Mouse (Mus musculus): ENCODE data around the gene Samhd1. TPM values are rescaled to one million over a fixed set of nuclear protein-coding genes. Genes with fewer than 3 reads are reported as not detected.

Gene Samhd1
- total and polyA plus RNA-seq, 2 experiments: 12.0 to 26.9 TPM

- Histone ChIP-seq H3K36me3 (ENCODE audit: control insufficient read depth, insufficient read depth, low read length) (no peaks in the 10 kb centered on the region), H3K4me1 (ENCODE audit: control insufficient read depth, insufficient read depth, low read length) (no peaks in the 10 kb centered on the region), H3K9ac (ENCODE audit: low read depth, low read length) (no peak overlapping the region), H3K27me3 (ENCODE audit: control insufficient read depth, insufficient read depth, low read length) (no peaks in the 10 kb centered on the region), H3K4me3 (ENCODE audit: insufficient read depth, low read depth, low read length) (no peak overlapping the region), H3K27ac (replicated peaks; ENCODE audit: insufficient read depth, low read depth, low read length) (no peak overlapping the region), H3K79me2 (ENCODE audit: control insufficient read depth, insufficient read depth, low read length) (no peaks in the 10 kb centered on the region)
- TF ChIP-seq CTCF (IDR thresholded peaks at IDR 0.05; ENCODE audit: low read depth, low read length): no peak
- TF ChIP-seq POLR2A (IDR thresholded peaks at IDR 0.05; ENCODE audit: extremely low read depth, insufficient read depth, low read length): no peak
- DNase-seq (ENCODE audit: extremely low read depth, low read depth, low spot score): no peak
- WGBS: 68% methylated on average over 14 of the region's 14 CpGs
Measured at GRCm38 (mm10) chr2:157087536-157088317, 47.3 kb downstream of the Samhd1 start.

- TF ChIP-seq POLR2A (IDR thresholded peaks at IDR 0.05; ENCODE audit: extremely low read depth, insufficient read depth, low read length) (no peak), CTCF (IDR thresholded peaks at IDR 0.05; ENCODE audit: low read depth, low read length) (no peak)
- Histone ChIP-seq H3K27me3 (ENCODE audit: control insufficient read depth, insufficient read depth, low read length) (no peaks in the 10 kb centered on the region), H3K9ac (ENCODE audit: low read depth, low read length) (no peak within 1 kb of the TSS), H3K27ac (replicated peaks; ENCODE audit: insufficient read depth, low read depth, low read length) (no peak within 1 kb of the TSS), H3K4me3 (ENCODE audit: insufficient read depth, low read depth, low read length) (no peak within 1 kb of the TSS), H3K79me2 (ENCODE audit: control insufficient read depth, insufficient read depth, low read length) (no peaks in the 10 kb centered on the region), H3K4me1 (ENCODE audit: control insufficient read depth, insufficient read depth, low read length) (no peaks in the 10 kb centered on the region), H3K36me3 (ENCODE audit: control insufficient read depth, insufficient read depth, low read length) (no peaks in the 10 kb centered on the region)
- WGBS: 68% methylated on average over 8 of the region's 8 CpGs
- DNase-seq (ENCODE audit: extremely low read depth, low read depth, low spot score): no peak
Measured at GRCm38 (mm10) chr2:157086796-157087195, 48.3 kb downstream of the Samhd1 start, which contains the start of gene Tldc2. Gene Tldc2 (plus strand): TSS chr2:157087055.

DNA sequence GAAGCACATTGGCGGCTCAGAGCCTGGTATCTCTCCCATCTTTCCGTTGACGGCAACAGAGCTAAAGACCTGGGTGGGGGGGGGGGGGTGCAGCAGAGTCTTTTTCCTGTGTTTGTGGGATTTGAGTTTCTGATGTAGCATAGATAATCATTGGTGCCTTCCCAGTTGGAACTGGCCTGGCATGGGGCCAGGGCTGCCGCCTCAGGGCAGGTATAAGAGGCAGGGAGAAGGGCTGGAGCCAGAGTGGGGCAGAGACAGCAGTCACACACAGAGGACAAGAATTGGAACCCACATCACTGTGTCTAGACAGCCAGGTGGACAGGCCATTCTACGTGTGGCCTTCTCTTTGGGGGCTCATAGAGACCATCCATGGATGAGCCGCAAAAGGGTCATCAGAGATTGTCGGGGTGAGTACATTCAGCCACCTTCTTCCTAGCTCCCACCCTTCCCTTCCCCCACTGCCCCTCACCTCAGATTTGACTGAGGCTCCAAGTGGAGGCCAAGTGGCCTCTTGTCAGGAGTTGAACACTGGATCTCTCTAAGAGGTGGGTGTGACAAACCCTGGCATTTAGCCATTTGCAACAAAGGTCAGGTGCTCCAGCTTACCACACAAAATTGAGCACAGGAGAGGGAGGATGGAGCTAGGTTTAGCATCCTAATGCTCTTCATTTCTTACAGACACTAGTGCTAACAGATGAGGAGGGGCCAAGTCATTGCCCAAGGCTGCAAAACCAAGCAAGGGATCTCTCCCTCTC is 50.1 kb downstream of the Samhd1 start:
- Histone ChIP-seq H3K4me3 (ENCODE audit: insufficient read depth, low read depth, low read length) (no peak overlapping the region), H3K79me2 (ENCODE audit: control insufficient read depth, insufficient read depth, low read length) (no peaks in the 10 kb centered on the region), H3K9ac (ENCODE audit: low read depth, low read length) (no peak overlapping the region), H3K27ac (replicated peaks; ENCODE audit: insufficient read depth, low read depth, low read length) (no peak overlapping the region), H3K4me1 (ENCODE audit: control insufficient read depth, insufficient read depth, low read length) (no peaks in the 10 kb centered on the region), H3K36me3 (ENCODE audit: control insufficient read depth, insufficient read depth, low read length) (no peaks in the 10 kb centered on the region), H3K27me3 (ENCODE audit: control insufficient read depth, insufficient read depth, low read length) (no peaks in the 10 kb centered on the region)
- DNase-seq (ENCODE audit: extremely low read depth, low read depth, low spot score): no peak
- TF ChIP-seq POLR2A (IDR thresholded peaks at IDR 0.05; ENCODE audit: extremely low read depth, insufficient read depth, low read length): no peak
- no peak for TF ChIP-seq CTCF (IDR thresholded peaks at IDR 0.05; ENCODE audit: low read depth, low read length)
- WGBS: 86% methylated on average over 7 of the region's 7 CpGs

DNA sequence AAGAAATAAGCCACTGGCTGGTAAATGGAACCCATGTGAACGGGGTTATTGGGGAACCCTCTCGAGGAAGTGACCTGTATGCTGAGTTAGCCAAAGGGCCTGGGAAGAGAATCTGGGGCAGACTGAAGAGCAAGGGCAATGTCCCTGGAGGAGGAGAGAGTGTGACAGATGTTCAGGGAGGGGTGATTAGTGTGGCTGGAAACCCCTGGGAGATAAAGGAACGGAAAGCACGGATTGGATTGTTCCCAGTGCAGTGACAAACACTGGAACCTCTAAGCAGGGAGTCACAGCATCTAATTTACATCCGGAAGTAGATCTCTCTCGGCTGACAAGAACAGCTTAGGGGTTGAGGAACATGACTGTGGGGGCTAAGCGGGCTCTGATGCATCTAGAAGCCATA is 53.1 kb downstream of the Samhd1 start:
- Histone ChIP-seq H3K27me3 (ENCODE audit: control insufficient read depth, insufficient read depth, low read length) (peaks cover 10% of the 10 kb centered on the region), H3K4me1 (ENCODE audit: control insufficient read depth, insufficient read depth, low read length) (no peaks in the 10 kb centered on the region), H3K36me3 (ENCODE audit: control insufficient read depth, insufficient read depth, low read length) (no peaks in the 10 kb centered on the region), H3K4me3 (ENCODE audit: insufficient read depth, low read depth, low read length) (no peak overlapping the region), H3K27ac (replicated peaks; ENCODE audit: insufficient read depth, low read depth, low read length) (no peak overlapping the region), H3K79me2 (ENCODE audit: control insufficient read depth, insufficient read depth, low read length) (no peaks in the 10 kb centered on the region), H3K9ac (ENCODE audit: low read depth, low read length) (no peak overlapping the region)
- DNase-seq (ENCODE audit: extremely low read depth, low read depth, low spot score): peak; percentile 24
- no peak for TF ChIP-seq POLR2A (IDR thresholded peaks at IDR 0.05; ENCODE audit: extremely low read depth, insufficient read depth, low read length)
- no peak for TF ChIP-seq CTCF (IDR thresholded peaks at IDR 0.05; ENCODE audit: low read depth, low read length)
- 45% methylated on average over 7 of the region's 7 CpGs for WGBS

DNA sequence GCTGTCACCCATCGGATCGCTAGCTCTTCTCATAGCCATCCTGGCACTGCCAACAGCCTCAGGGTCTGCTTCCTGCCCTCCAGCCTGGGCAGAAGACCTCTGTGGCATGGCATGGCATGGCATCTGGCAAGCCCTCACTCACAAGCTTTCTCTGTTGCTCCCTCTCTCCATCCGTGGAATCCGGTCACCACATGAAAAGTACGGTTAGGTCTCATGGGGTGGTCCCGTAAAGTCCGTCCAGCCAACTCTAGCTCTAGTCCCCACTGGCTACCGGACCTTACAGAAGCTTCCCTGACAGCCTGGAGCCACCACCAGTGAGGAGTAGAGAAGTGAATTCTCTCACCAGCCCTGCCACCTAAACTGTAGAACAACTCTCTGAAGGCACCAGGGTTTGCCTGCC is 53.7 kb downstream of the Samhd1 start:
- no peaks in the 10 kb centered on the region for H3K79me2 ChIP-seq (ENCODE audit: control insufficient read depth, insufficient read depth, low read length)
- H3K27ac ChIP-seq (replicated peaks; ENCODE audit: insufficient read depth, low read depth, low read length): no peak overlapping the region
- no peaks in the 10 kb centered on the region for H3K4me1 ChIP-seq (ENCODE audit: control insufficient read depth, insufficient read depth, low read length)
- no peak for DNase-seq (ENCODE audit: extremely low read depth, low read depth, low spot score)
- 91% methylated on average over 8 of the region's 8 CpGs for WGBS
- TF ChIP-seq CTCF (IDR thresholded peaks at IDR 0.05; ENCODE audit: low read depth, low read length) (no peak), POLR2A (IDR thresholded peaks at IDR 0.05; ENCODE audit: extremely low read depth, insufficient read depth, low read length) (no peak)
- no peak overlapping the region for H3K9ac ChIP-seq (ENCODE audit: low read depth, low read length)
- H3K36me3 ChIP-seq (ENCODE audit: control insufficient read depth, insufficient read depth, low read length): no peaks in the 10 kb centered on the region
- peaks cover 10% of the 10 kb centered on the region for H3K27me3 ChIP-seq (ENCODE audit: control insufficient read depth, insufficient read depth, low read length)
- no peak overlapping the region for H3K4me3 ChIP-seq (ENCODE audit: insufficient read depth, low read depth, low read length)
